Mouse (Mus musculus) cerebellum, adult 11 months (tissue): ENCODE data around the gene Trpm1.

Experiments
- DNase-seq: peaks from one replicate; pipeline ENCODE4 v3.0.0; 2022

The Trpm1 gene

GRCm38 (mm10) chr7:64291722-64292121 lies 138.1 kb downstream of the Trpm1 start:
- no peak for DNase-seq

GRCm38 (mm10) chr7:64296286-64297010 lies 142.8 kb downstream of the Trpm1 start:
- no peak for DNase-seq

GRCm38 (mm10) chr7:64310241-64310640 lies 156.6 kb downstream of the Trpm1 start:
- no peak for DNase-seq

DNA sequence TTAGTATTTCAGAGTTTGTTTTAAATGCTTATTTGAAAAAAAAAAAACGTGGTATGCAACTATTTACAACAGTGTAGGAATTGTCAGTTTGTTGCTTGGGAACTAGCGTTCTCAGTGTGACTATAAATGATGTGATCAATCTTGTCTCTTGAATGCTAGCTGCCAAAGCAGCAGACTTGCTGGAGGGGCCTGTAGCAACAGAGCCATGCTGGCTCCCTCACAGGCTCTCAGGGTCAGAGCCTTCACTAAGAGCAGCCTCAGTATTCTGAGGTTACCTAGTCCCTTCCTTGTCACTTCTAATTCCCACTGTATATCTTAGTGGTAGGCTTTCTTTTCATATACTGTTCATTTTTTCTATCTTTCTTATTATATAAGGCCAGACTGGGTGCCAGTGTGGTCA lies 157.1 kb downstream of the Trpm1 start:
- DNase-seq, result no peak

- no peak for DNase-seq
These were observed 159.2 kb downstream of the Trpm1 start for GRCm38 (mm10) chr7:64312811-64313210.
